Mouse (Mus musculus) brain, embryonic 14.5 days (tissue): ENCODE measurements at regions not wholly inside any gene's neighbourhood (a gene's known extent, or its start where the extent isn't known, plus 50 kb on each side); places are given as distances from the start of the nearest gene placed in this dataset.

Experiments
- CTCF ChIP-seq: fragments of 200-500 bp; IDR thresholded peaks from 2 replicates; pipeline ENCODE4 v1.5.1; 2012; ENCODE audit warnings: inconsistent platforms, mild to moderate bottlenecking, moderate library complexity, borderline replicate concordance; ENCODE audit not compliant: insufficient read depth, insufficient read length; ENCODE audit errors: extremely low read depth
- POLR2A ChIP-seq: fragments of 200-500 bp; IDR thresholded peaks from 2 replicates; pipeline ENCODE4 v1.6.1; 2012; ENCODE audit warnings: mild to moderate bottlenecking, inconsistent platforms, borderline replicate concordance; ENCODE audit not compliant: poor library complexity, insufficient read depth, insufficient read length, severe bottlenecking; ENCODE audit errors: extremely low read depth

- TF ChIP-seq CTCF (no peak), POLR2A (no peak)
Measured at GRCm38 (mm10) chr1:77137663-77138062, 377.2 kb downstream of the Epha4 start.
